Mouse (Mus musculus): ENCODE data around the gene Lmf1.

DNA sequence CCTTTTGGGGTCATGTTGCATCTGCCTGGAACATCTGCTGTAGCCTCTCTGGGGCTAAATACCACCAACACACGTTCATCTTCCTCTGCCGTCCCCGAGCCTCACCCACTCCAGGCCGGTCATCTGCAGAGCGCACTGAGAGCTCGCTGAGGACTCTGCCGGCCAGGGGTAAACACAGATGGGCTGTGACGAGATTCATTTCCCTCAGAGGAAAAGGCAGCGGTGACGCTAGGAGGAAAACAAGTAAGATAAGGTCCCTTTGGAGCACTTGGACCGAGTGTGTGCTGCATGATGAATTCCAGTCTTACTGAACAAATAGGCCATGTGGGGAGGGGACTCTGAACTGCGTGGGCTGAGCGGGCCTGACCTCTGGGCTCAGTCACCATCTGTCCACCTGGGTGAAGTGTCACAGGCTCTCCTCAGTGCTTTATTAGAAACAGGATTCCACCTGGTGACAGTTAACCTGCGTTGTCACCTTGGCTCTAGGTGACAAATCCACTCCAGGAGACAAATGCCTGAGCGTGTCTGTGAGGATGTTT lies 69.9 kb downstream of the Lmf1 start:
- TF ChIP-seq CTCF (IDR thresholded peaks at IDR 0.05; ENCODE audit: borderline replicate concordance, insufficient read depth, low read length) (no peak), POLR2A (IDR thresholded peaks at IDR 0.05; ENCODE audit: low read depth, low read length) (no peak)

Data from embryonic fibroblast, embryonic 13.5 days (primary cell).